Mouse (Mus musculus): ENCODE measurements at regions not wholly inside any gene's neighbourhood (a gene's known extent, or its start where the extent isn't known, plus 50 kb on each side); places are given as distances from the start of the nearest gene placed in this dataset.
A peak's percentile ranks its signal among the peaks of the same experiment; 100 is the strongest.

- peak; percentile 10 for DNase-seq (ENCODE audit: low read depth, low spot score)
These were observed 263.6 kb downstream of the Pmp22 start for GRCm38 (mm10) chr11:63392378-63392777.

- no peak for DNase-seq (ENCODE audit: low read depth, low spot score)
These were observed 265.4 kb downstream of the Pmp22 start for GRCm38 (mm10) chr11:63394201-63394600.

GRCm38 (mm10) chr11:63396386-63396785, 267.6 kb downstream of the Pmp22 start:
- no peak for DNase-seq (ENCODE audit: low read depth, low spot score)

- DNase-seq (ENCODE audit: low read depth, low spot score): no peak
These were observed 274.0 kb downstream of the Pmp22 start for GRCm38 (mm10) chr11:63402741-63403140.

DNA sequence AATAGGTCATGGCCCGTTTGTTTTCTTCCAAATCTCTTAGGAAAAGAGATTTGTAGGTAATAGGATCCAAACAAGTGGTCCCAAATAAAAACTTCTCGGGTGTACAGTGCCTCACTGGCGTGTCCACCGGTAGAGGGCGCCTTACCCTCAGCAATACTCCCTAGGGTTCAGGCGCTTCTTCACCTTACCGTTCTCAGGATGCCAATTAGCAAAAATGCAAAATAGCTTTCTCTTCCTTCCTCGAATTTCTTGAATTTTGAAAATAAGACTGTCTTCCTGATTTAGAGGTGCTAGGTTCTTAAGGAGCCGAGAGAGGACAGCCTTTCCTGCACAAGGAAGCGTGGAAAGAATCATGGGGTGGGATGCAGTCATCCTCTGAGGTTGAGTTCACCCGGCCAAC, 275.9 kb downstream of the Pmp22 start:
- DNase-seq (ENCODE audit: low read depth, low spot score): peak; percentile 52

DNA sequence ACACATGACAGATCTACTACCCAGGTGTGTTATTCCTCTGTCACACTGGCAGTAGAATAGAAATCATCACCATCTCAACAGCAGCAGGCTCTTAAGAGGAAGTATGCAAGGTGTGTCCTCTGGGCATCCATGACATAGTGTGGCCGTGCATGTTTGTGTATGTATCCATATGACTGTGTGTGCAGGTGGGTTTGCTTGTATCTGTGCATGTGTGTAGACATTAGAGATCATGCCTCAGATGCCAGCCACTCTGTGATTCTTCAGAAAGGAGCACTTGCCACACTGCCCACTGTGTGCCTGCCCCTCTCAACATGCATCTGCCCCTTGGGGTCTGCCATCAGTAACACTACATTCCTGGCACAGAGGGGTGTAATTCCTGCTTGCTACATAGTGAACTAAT, 280.6 kb downstream of the Pmp22 start:
- no peak for DNase-seq (ENCODE audit: low read depth, low spot score)

- no peak for DNase-seq (ENCODE audit: low read depth, low spot score)
These were observed 282.1 kb downstream of the Pmp22 start for GRCm38 (mm10) chr11:63410921-63411320.

- DNase-seq (ENCODE audit: low read depth, low spot score): no peak
These were observed 283.7 kb downstream of the Pmp22 start for GRCm38 (mm10) chr11:63412364-63412991.

DNA sequence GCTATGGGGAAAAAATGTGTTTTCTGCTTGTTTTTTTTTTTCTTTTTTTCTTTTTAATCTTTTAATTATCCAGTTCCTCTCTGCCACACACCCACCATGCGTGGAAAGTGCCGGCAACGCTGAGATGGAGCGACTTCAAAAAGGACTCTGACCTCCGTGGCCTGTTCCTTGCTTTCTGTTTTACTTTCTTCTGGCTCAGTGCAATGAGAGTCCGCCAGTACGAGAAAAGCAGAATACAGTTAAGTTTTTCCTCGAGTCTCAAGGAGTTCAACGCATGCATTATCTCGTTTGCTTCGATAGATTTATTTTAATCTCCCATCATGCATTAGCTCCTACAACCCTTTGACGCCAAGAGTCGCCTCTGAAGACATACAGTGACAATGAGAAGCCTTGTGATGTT, 284.3 kb downstream of the Pmp22 start:
- no peak for DNase-seq (ENCODE audit: low read depth, low spot score)

- DNase-seq (ENCODE audit: low read depth, low spot score): no peak
These were observed 284.8 kb downstream of the Pmp22 start for GRCm38 (mm10) chr11:63413621-63414020.

- no peak for DNase-seq (ENCODE audit: low read depth, low spot score)
These were observed 289.4 kb downstream of the Pmp22 start for GRCm38 (mm10) chr11:63418042-63418776.

- no peak for DNase-seq (ENCODE audit: low read depth, low spot score)
These were observed 291.6 kb downstream of the Pmp22 start for GRCm38 (mm10) chr11:63420341-63420740.

- DNase-seq (ENCODE audit: low read depth, low spot score): no peak
These were observed 293.3 kb downstream of the Pmp22 start for GRCm38 (mm10) chr11:63422069-63422468.

DNA sequence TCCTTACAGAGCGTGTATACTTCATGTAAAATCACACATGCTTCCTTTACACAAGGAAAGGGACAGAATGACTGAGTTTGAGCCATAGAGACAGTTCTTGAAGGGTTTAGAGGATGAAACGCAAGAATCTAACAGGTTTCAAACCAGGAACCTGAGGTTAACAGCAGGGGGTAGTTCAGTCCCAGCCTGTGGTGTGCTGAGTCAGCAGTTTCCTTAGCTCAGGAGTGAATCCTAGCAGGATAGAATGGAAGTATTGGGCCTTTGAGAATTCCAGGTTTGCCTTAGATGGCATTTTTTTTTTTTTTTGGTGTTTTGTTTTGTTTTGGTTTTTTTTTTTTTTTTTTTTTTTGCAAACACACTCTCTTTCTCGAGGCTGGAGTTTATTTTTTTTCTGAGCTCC, 295.5 kb downstream of the Pmp22 start:
- no peak for DNase-seq (ENCODE audit: low read depth, low spot score)

- DNase-seq (ENCODE audit: low read depth, low spot score): no peak
These were observed 297.0 kb downstream of the Pmp22 start for GRCm38 (mm10) chr11:63425741-63426140.

DNA sequence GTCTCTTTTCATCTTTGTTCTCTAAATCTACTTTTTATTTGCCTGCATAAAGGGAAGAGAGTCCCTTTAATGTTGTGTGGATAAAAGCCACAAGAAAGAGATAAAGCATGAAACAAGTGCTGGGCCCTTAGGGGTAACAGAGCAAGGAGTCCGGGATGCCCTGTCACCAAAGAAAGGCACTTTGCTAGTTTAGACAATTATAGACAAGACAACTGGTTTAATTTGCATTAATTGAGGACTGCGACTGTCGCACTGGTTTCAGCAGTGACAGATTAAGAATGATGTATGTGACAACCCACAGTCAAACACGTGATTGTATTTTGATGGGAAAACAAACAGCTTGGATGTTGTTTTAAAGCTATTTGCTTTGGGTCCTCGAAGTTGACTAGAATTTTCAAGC, 325.0 kb downstream of the Pmp22 start:
- no peak for DNase-seq (ENCODE audit: low read depth, low spot score)

DNA sequence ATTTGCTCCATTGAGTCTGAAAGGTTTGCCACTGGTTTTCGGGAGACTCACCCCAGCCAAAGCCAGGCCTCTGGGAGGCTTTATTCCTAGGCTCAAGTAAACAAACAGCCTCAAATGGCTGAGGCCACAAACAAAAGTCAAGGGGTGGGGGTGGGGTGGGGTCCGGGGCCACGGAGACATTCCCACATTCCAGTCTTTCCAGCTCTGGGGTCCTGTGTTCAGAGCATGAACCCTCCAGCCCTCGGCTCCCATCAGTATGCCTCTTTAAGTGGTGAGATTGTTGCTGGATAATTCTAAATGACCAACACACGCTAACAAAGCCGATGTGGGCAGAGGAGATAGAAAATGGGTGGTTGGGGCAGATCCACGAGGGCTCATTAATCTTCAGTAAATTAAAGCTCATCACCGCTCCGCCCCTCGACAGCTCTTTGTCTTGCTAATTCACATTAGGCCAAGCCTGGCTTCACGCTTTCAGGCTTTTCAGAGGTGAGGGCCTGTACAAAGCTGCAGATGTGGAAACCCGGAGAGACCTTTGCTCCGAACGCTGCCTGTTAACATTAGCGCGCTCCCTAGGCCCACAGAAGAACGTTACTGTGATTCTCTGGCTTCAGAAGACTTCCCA, 326.2 kb downstream of the Pmp22 start:
- DNase-seq (ENCODE audit: low read depth, low spot score): no peak

DNA sequence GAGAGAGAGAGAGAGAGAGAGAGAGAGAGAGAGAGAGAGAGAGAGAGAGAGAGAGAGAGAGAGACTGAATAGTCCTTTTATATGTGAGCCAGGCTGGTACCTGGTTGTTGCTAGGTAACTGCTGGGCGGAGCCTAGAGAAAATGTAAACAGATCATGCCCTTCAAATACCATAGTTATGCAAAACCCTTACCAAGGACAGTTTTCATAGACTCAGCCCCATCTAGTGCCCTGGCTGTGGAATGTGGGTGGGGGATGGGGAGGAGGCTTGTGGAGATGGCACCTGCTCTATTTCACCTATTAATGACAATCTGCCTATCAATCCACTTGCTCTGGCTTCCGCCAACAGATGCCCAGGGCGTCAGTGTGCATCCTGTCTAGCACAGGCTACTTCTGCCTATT, 327.6 kb downstream of the Pmp22 start:
- DNase-seq (ENCODE audit: low read depth, low spot score): no peak

DNA sequence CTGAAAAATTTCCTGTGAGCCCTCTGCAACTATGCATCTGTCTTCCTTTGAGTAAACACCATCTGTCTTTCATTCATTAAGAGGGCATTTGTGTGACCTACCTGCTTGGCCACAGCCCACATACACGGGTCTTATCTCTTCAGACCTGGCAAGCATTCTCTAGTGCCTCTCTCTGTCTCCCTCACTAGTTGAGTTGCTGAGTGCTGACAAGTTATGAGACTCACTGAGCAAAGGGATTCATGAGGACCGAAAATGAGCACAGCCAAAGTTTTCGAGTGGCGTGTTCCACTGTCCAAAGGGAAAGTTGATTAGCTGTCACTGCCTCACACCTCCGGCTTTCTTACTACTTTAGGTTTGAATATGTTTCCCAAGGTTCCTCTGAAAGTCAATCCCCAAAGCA, 328.5 kb downstream of the Pmp22 start:
- no peak for DNase-seq (ENCODE audit: low read depth, low spot score)

DNA sequence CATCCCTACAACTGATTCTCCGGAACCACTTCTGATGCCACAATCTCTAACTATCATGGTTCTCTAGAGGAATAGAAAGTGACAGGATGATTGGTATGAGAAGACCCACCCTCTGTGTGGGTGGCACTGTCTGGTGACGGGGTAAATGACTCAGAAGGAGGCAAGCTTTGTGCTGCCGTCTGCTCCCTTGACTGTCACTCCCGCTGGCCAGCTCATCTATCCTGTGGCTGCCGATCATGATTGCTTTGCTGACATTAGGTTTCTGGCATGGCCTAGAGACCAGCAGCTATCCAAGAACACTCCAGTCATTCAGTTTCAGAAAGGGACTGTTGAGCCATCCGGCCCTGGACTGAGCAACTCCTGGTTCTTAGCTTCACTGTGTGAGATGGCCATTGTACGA, 331.4 kb downstream of the Pmp22 start:
- DNase-seq (ENCODE audit: low read depth, low spot score): no peak

DNA sequence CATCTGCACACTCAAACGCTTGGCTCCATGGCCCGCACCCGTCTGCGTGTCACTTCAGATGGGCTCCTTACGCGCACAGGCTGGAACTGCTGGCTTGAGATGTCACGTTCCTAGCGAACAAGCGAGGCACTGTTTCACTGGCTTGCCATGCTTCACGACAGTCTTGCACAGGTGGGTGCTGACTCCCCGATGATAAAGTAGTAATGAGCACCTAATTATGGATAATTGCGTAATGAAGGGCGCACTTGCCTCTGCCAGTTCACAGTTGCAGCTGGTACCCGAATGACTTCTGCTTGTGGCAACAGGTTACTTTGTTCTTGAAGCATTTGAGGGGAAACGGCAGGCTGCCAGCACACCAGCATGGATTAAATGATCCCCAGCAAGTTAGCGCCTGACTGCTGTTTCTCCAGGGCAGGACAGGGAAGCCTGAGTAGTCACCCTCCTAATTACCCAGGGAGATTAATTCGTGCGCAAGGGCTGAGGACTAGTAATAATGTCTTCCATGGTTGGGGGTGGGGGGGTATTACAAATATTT, 335.1 kb downstream of the Pmp22 start:
- DNase-seq (ENCODE audit: low read depth, low spot score): no peak

DNA sequence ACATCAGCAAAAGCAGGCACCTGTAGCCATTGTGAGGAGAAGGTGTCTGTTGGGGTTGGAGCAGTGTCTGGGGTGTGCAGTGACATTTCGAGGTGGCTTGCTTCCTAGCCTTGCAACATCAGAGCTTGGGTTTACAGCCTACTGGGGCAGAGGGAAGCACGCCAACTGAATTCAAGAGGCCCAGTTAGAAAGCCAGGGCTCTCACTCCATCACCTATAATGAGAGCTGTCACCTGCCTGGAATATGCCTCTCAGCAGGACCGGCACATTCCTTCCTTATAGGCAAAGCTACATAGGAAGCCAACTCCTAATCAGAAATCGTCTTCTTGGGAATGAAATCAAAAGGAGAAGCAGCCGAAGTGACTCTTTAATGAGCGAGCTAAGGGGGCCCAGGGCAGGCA, 337.2 kb downstream of the Pmp22 start:
- no peak for DNase-seq (ENCODE audit: low read depth, low spot score)

DNA sequence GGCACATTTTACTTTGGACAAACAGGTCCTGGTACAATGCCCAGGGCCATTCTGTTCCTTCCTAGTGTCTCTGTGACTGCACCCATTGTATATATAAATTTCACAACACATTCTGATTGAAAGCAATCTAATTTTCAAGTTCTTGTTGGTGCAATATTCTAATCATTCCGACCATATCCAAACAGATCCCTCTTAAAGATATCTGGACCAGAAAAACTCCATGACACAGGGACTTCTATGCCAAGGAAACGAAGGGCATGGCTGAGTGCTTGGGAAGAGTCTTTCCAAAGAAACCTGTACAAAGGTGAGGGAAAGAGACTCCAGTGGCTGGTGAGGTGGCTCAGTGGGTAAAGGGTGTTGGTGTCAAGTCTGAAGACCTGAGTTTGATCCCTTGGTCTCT, 337.8 kb downstream of the Pmp22 start:
- no peak for DNase-seq (ENCODE audit: low read depth, low spot score)

Measured in 3T3-L1 (cell line).